Mouse (Mus musculus) heart, postnatal 25 days (tissue): ENCODE results near the gene Pheta1. TPM values are rescaled to one million over a fixed set of nuclear protein-coding genes. Genes with fewer than 3 reads are reported as not detected.

Experiments used
- DNase-seq: peaks from one replicate; pipeline ENCODE4 v3.0.0; 2022; ENCODE audit warnings: low spot score
- intact Hi-C: fragments of 180-260 bp; cut with DNase I; formaldehyde crosslinking; loops from one replicate; pipeline ENCODE4 v1.15.1; 2025
- total RNA-seq, 2 experiments: library from RNA; stranded (reverse); gene quantifications; 2 replicates each; pipeline ENCODE4 v1.2.3; 2021

The Pheta1 gene
- total RNA-seq = 10 to 100 TPM; 12.2 to 13.2 TPM

DNA sequence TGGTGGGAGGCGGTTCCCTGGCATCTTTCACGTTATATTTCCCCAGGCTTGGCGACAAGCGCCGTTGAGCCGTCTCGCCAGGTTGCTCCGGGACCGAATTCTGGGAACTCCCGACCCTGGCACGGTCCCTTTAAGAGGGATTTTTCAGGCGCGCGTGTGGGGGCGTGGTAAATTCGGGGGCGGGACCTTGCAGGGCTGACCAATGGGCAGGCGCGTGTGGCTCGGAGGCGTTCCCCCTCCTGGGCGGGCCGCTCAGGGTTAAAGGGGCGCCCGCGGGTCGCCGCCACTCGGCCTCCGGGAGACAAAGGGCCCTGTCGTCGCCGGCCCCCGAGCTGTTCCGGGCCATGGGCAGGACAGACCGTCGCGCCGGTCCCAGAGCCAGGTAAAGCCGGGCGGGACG lies at the start of gene Pheta1:
Gene Pheta1, plus strand, starts transcription at position 242 of the 400 bp plus-strand sequence.
- DNase-seq = peak; percentile 86
- intact Hi-C loops = loop anchor here (10.0 kb wide), 1 partner anchor 54 kb away; no protein-coding TSS in a partner anchor

DNA sequence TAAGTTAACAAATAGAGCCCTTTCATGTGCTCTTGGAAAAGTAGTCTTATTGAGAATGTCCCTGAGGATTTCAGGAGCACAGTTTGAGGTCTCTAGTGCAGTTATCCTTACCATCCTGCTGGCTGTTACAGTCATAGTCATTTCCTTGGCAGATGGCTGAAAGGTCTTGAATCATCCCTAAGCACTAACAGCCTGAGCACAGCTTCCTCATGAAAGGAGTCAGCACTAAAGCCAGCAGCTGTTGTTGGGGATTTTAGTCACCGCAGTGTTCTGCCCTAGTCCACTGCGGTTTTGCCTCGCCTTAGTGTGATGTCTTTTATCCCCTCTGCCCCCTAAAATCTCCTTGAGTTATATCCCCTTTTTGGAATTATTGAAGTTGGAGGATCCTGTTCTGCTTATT lies 41.6 kb upstream of the Pheta1 start:
- intact Hi-C loops = no loop called here
- DNase-seq = no peak

DNA sequence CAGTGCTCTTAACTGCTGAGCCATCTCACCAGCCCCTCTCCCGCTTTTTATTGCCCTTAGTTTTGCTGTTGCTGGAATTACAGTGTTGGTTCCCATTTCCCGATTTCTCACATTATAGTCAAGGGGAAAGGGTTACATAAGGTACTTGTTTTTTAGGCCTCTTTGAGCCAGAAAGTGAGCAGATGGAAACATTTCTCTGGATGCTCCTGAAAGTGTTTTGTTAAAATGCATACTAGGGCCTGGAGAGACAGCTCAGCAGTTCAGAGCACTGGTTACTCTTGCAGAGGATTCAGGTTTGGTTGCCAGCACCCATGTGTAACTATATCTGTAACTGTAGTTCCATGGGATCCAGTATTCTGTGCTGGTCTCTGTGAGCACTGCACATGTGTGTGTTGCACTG lies 40.6 kb upstream of the Pheta1 start:
- intact Hi-C loops = no loop called here

DNA sequence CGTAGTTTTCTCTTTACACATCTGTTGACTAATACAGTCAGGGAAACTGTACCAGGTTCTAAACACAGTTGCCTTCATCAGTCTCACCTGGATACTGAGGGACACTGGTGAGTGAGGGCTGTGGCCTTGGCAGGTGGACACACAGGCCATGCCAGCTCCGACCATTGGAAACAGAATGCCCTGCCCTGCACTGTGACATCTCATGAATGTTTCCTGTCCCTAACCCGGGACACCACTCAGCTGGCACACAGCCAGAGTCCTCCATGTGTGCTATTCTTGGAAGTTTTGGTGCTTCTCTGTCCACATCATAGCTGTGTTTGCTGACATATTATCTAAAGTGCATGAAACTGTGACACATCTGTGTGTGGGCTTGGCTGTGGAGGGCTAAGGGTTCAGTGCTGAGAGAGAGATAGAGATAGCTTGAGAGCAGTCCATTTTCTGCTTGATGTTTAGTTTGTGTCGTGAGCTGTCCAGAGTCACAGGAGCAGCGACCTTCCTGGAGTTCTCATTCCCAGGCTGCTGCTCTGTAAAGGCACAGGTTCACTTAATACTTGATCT lies 39.0 kb upstream of the Pheta1 start:
- intact Hi-C loops = no loop called here
- DNase-seq = no peak

More for the DNA sequence above, 40.6 kb upstream of the Pheta1 start:
- DNase-seq = no peak

DNA sequence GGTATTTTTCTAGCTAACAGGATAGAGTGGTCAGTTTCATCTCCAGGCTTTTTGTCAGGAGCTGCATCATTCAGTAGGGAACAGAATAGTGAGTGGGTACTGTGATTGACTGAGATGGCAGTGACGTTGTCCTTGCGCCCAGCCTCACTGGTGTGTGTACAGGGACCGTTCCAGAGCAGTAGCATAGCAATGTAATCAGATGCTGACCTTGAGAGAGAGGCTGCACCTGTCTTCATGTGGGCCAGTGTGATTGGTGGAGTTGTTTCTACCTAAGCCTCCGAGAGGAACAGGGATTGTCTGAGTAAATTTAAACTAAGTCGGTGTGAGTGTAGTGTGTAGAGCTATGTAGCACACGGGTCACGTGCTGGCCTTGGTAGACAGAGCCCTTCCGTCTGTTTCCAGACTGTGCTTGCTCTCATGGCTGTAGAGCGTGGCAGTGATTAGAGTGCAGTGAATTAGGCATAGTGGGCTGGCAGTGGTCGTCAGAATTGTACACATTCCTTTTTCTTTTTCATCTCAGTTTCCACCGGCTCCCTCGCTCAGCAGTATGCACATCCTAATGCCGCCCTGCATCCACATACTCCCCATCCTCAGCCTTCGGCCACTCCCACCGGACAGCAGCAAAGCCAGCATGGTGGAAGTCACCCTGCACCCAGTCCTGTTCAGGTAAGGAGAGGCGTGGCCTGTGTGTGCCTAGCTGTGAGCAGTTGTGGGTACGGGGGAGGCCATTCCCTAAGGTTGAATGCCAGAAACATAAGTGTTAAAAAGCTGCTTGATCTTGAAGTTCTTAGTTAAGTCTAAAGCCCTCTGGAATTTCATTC lies 38.2 kb upstream of the Pheta1 start:
- DNase-seq = no peak
- intact Hi-C loops = no loop called here

DNA sequence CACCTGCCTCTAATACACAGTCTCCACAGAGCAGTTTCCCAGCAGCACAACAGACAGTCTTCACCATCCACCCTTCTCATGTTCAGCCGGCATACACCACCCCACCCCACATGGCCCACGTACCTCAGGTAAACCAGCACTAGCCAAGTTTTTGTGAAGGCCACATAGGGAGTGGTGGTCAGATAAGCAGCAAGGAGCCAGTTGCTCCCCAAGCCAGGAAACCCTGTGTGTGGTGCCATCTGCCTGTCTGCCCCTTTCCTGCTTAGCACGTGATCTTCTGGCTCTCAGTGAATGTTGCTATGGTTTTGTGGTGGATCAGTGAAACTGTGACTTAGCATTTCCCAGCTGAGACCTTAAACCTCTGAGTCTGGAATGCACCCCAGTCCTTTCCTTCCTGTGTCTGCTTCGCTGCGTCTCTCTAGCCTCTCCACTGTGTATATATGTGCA lies 37.3 kb upstream of the Pheta1 start:
- intact Hi-C loops = no loop called here
- DNase-seq = no peak

DNA sequence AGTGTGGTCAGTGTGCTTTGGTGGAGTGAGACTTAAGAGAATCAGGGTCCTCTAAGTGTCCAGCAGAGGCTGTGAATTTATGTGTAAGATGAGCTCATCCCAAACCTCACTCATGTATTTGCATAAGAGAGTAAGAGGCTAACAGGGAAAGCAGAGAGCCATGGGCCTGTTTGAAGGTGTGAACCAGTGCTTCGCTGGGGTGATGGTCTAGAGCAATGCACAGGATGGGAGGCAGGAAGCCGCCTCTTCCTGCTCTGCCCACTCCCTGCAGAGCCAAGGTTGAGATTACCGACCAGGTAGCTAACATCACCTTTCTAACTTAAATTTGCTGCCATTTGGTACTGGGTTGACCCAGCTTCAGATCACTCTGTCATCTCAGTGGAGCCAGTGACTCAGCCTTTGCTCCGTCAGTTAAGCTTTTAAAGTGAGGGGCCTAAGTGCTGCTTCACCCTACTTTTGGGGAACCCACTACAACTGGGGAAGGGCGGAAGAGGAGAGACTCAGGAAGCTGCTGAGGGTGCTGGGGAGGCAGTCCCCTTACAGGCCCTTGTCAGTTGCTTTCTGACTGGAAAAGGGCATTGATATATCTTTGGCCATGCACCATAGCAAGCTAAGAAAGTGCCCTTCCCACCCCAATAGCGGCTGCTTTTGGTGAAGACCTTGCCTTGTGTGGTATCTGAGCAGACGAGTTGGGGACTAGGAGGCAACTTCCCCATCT lies 36.1 kb upstream of the Pheta1 start:
- intact Hi-C loops = no loop called here
- DNase-seq = no peak

DNA sequence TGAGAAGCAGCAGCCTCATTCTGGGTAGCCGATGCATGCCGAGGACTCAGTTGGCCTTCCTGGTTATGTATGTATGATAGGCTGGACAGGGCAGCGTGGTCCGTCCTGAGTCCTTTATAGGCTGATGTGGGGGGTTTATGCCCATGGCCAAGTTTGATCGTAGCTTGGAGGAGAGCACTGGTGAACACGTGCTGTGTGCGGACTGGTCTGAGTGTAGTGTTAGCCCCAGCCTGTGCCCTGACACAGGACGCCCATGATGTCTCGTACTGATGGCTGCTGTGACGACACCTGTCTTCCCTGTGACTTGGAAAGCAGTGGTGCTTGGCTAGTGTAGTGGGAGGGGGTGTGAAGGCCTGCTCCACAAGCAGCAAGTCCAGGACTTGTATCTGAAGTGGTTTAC lies 35.0 kb upstream of the Pheta1 start:
- no peak for DNase-seq
- intact Hi-C loops = no loop called here

DNA sequence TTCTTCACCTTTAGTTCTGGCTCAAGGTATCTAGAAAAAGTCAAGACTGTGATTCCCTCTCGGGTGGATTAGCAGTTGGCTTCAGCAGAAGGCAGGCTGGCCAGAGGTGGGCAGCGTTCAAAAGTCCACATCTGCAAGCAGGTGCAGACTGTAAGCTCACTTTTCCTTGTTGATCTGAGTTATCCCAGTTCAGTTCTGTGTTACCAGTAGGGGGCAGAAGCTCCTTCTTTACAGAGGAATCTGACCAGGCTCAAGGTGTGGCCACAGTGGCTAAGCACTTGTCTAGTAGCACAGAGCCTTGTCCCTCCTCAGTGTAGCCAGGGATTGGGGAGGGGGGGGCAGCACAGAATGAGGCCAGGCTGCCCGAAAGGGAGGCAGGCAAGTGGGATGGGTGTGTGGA lies 33.7 kb upstream of the Pheta1 start:
- intact Hi-C loops = loop anchor here (1.0 kb wide), 1 partner anchor 27 kb away; no protein-coding TSS in a partner anchor
- DNase-seq = no peak

DNA sequence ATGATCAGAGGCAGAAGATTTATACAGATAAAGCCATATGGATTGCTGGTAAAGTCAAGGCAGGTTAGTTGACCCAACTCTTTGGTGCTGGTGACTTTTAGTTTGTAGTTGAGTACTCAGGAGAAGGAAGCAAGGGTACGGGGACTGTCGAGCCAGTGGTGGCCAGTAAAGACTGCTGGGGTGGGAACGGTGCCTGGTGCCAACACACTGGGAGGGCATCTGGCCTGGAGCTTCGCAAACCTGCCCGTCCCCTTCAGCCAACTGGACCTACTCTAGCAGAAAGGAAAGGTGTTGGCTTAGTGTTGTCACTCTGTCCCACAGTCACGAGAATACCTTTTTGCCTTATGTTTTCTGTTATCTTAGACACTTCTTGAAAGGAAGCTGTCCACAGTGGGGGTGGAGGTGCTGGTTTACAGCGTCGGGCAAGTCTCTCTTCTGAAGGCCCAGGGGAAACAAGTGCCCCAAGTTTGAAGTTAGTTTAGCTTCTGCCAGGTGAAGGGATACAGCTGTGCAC lies 32.9 kb upstream of the Pheta1 start:
- intact Hi-C loops = loop anchor here (1.0 kb wide), 1 partner anchor 26 kb away; no protein-coding TSS in a partner anchor
- no peak for DNase-seq

DNA sequence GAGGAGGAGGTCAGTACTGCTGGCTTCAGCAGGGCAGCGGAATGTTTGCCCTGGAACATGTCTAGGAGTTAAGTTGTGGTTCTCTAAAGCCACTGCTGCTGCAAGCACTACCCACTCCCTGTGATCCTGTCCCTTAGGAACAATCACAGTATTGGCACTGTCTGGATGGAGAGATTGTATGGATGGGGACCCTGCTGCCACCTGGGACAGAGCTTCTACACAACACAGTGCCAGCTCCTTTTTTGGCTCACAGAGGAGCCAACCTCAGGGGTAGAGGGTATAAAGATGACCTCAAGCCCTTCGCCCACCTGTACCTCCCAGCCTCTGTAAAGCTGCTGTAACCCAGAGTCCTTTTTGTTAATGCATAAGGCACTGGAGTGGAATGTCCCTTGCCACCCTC lies 32.2 kb upstream of the Pheta1 start:
- DNase-seq = no peak
- intact Hi-C loops = no loop called here

DNA sequence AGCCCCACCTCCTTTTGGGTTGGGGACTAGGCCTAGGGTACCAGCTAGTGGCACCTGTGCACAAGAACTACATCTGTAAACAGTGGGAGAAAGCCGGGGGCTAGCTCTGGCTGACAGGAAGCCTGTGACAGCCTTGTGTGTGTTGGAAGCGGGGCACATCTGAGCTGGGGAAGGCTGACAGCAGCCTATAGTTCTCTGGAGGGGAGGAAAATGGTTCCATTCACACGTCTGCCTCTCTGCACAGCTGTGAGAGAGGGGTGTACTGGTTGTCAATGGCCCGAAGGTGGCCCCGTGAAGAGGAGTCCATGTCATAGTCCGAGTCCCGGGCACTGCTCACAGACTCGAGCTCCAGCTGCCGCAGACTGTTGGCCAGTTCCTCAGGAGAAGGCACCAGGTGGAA lies 31.2 kb upstream of the Pheta1 start:
- DNase-seq = no peak
- intact Hi-C loops = no loop called here

DNA sequence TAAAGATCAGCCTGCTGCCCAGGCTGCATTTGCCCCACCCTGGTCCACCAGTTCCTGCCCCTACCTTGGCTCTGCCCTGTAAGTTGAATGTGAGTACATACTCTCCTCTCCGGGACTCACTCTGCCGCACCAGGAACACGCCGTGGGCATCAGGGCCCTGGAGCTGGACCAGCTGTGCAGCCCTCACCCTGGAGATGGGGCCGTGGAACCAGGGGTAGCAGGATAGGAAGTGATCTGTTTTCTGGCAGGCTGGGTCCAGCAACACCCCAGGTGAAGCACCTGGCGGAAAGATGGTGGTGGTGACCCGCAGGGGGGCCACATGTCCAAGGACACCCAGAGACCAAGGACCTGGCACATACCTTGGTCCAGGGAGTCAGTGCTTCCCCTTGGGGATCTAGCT lies 30.4 kb upstream of the Pheta1 start:
- intact Hi-C loops = no loop called here
- no peak for DNase-seq

DNA sequence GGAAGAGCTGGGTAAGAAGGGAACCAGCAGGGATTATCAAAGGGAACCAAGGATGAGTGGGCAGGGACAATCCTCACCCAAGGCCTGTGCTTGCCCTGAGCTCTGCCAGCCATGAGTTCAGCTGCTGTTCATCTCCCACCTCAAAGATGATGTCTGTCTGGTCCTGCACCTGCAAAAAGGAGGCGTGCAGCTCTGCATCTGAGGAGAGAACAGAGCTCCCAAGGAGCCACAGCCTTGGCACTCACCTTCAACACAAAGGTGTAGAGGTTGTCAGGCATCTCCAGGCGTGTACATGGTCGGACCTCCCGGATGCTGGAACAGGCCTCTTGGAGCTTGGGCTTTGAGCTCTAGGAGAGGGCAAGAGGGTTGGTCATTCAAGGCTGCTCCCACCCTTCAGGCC lies 29.9 kb upstream of the Pheta1 start:
- DNase-seq = no peak
- intact Hi-C loops = no loop called here

DNA sequence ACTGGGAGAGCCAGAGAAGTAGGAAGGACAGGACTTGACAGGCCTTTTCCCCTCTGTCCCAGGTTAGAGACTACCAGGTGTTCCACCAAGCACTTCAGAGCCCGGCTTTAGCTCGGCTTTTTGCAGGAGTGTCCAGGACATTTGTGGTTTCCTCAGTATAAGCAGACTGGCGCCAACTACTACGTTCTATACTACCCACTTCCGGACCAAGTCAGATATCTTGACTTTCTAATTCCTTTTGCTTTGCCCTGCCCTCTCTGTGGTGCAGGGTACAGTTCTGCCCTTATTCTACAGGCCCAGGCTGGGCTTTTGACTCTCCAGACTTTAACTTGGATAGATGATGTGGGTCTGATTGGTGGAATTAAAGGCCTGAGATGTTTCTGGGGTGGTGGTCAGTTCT lies 29.2 kb upstream of the Pheta1 start:
- intact Hi-C loops = no loop called here
- DNase-seq = no peak

DNA sequence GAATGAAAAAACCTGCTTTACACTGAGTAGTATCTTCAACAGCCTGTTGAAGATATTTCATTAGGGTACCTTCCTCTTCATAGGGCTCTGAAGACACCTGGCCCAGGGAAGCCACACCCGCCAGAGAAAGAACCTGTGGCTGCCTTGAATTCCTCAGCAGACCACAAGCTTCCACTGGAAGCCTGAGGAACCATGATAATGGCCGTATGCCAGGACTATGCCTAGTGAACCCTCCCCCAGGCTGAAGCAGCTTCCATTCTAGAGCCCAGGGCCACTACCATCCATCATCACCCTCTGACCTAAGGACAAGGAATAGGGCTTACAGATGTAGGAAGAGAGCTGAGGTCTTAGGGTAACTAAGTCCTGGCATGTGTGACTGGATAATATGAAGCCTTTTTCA lies 28.6 kb upstream of the Pheta1 start:
- DNase-seq = no peak
- intact Hi-C loops = no loop called here

DNA sequence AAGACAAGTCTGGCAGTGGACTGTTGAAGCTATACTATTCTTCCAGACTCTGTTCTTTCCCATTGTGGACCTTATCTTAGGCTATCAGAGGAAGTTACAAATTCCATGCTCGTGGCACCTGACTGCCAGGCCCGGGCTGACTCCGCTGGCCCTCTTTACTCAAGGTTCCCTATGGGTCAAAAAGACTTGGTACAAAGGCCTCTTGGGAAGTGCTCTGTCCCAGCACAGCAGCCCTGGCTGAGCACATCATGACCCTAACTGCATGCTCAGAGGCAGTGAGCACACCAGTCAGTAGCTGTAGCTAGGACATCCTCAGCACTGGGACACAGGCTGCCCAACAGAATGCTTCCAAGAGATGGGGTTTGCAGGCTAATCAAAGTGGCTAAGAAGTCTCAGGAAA lies 28.1 kb upstream of the Pheta1 start:
- intact Hi-C loops = no loop called here
- DNase-seq = no peak

DNA sequence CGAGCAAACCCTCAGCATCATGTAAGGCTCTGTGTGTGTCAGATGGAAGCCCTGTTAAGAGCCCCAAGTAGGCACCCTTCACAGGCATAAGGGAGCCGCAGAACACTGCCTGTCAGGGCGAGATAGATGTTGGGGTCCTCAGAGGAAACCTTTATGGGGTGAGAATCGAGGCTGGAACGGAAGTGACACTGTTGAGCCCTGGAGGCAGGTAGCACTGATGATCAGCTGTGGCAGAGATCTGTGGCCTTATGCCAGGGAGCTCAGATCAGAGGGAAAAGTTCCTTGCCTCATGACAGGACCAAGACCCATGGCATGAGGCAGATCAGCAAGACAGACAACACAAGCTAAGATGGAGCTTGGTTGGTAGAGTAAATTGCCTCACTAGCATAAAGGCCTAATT lies 27.7 kb upstream of the Pheta1 start:
- no peak for DNase-seq
- intact Hi-C loops = no loop called here

DNA sequence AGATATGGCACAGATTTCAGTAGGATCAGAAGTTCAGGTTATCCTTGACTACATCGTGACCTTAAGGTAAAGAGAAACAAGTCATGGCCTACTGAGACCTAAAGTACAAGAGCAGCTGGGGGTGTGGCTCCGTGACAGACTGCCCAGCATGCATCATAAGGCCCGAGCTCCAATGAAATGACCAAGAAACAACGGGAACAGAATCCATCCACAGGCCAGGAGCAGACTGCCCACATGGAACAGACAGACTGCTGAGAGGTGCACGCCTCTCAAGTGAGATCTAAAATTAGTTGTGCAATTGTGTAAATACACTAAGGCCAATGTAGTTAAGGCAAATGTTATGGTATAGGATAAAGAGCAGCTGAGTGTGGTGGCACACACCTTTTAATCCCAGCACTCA lies 27.2 kb upstream of the Pheta1 start:
- intact Hi-C loops = no loop called here
- no peak for DNase-seq

DNA sequence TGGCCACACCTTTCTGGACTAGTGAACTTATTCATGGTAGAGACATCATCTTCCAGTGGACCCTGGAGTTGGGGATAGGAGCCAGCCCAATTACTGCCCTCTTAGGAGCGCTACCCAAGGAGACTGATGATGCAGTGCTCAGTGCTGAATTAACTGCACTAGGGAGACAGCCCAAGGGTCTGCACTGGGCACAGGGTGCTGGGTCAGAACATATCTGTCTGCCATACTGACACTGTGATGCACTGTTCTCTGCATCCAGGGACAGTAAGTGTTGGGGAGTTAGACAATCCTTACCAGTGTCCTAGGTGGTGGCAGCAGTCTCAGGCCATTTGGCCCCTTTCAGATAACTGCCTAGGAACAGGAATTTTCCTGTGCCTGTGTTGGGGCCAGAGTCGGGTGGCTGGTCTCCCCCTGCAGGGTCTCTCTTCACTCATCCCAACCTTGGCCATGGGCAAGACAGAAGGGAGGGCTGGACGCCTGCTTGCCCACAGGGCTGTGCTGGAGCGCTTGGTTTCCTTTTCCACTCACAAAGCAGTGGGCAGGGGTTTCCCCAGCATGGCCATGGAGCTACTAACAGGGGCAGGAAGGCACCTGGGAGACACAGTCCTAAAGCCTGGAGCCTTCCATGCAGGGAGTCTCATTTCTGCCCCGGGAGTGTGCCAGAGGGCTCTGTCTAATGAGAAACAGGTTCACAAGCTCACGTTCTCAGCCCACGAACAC lies 25.8 kb upstream of the Pheta1 start:
- intact Hi-C loops = no loop called here
- DNase-seq = no peak
